32 mouse cellular contexts compared by ENCODE assay signal in the genomic region with DNA sequence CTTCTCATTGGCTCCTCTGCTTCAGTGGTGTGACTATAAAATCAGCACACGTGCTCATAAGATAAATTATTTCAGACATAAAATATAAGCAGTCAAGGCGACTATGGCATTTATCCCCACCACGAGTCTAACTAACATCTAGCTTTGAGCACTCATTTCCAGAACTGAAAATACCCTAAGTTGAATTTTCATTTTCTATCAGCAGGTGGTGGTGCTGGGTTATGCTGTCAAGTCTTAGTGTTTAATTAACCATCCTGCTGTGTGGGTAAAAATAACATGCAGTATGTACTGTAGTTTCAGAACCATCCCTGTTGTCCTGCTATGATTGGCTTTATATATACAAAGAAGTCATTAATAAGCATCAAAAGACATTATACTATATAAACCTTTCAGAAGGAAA.
DNase-seq lines count a peak whose midpoint lies in the region; ATAC-seq and TF ChIP-seq lines count a peak whose summit lies in the region.
"Had no signal": no experiment of that assay in that cellular context is flagged by ENCODE, and none has a peak within 500 bp of the region (broad histone marks: within the 10 kb centered on the region; RNA-seq: fewer than 3 reads in every experiment).

No protein-coding gene starts in this region.

- no peaks in the 10 kb centered on the region for H3K36me3 ChIP-seq in forebrain, embryonic 14.5 days (ENCODE audit: control insufficient read depth, insufficient read depth, low read length)
- H3K36me3 ChIP-seq in forebrain, embryonic 13.5 days (ENCODE audit: poor library complexity, severe bottlenecking): no peaks in the 10 kb centered on the region
- no peaks in the 10 kb centered on the region for H3K36me3 ChIP-seq in intestine, postnatal 0 days (ENCODE audit: control insufficient read depth, insufficient read depth)
- no peaks in the 10 kb centered on the region for H3K36me3 ChIP-seq in intestine, embryonic 16.5 days (ENCODE audit: control insufficient read depth, insufficient read depth, low read length)
- H3K36me3 ChIP-seq in lung, embryonic 14.5 days (ENCODE audit: insufficient read depth): no peaks in the 10 kb centered on the region
- H3K36me3 ChIP-seq: heart, embryonic 13.5 days; hindbrain, embryonic 12.5 days; kidney, embryonic 15.5 days; liver, embryonic 12.5 days; midbrain, embryonic 10.5 days; neural tube, embryonic 12.5 days had no signal

- ATAC-seq in forebrain, embryonic 14.5 days: no peak
- no peak for ATAC-seq in forebrain, embryonic 13.5 days
- ATAC-seq in intestine, postnatal 0 days: no peak
- ATAC-seq in intestine, embryonic 16.5 days: no peak
- ATAC-seq in lung, embryonic 14.5 days (ENCODE audit: insufficient read depth): no peak
- ATAC-seq: activated CD4-positive, CD25-positive, alpha-beta regulatory T cell, adult 4 months; liver, embryonic 12.5 days; liver, postnatal 0 days; midbrain, embryonic 16.5 days had no signal

- 85% methylated on average over 3 of the region's 3 CpGs for WGBS in forebrain, embryonic 14.5 days
- 91% methylated on average over 3 of the region's 3 CpGs for WGBS in forebrain, embryonic 13.5 days
- WGBS in intestine, postnatal 0 days: 69% methylated on average over 3 of the region's 3 CpGs
- 60% methylated on average over 3 of the region's 3 CpGs for WGBS in intestine, embryonic 16.5 days
- WGBS in lung, embryonic 14.5 days: 57% methylated on average over 3 of the region's 3 CpGs

- no peaks in the 10 kb centered on the region for H3K27me3 ChIP-seq in forebrain, embryonic 14.5 days (replicated peaks; ENCODE audit: control insufficient read depth, insufficient read depth, low read length)
- H3K27me3 ChIP-seq in forebrain, embryonic 13.5 days: no peaks in the 10 kb centered on the region
- H3K27me3 ChIP-seq in intestine, postnatal 0 days (replicated peaks; ENCODE audit: control insufficient read depth, insufficient read depth, low read length): no peaks in the 10 kb centered on the region
- H3K27me3 ChIP-seq in intestine, embryonic 16.5 days (replicated peaks; ENCODE audit: control insufficient read depth, insufficient read depth, low read length): no peaks in the 10 kb centered on the region
- no peaks in the 10 kb centered on the region for H3K27me3 ChIP-seq in lung, embryonic 14.5 days (ENCODE audit: insufficient read depth, low read length)
- H3K27me3 ChIP-seq: heart, embryonic 13.5 days; hindbrain, embryonic 12.5 days; kidney, embryonic 15.5 days; liver, embryonic 12.5 days; neural tube, embryonic 12.5 days had no signal

- H3K4me1 ChIP-seq in forebrain, embryonic 14.5 days (ENCODE audit: control insufficient read depth, insufficient read depth, low read length): no peaks in the 10 kb centered on the region
- no peaks in the 10 kb centered on the region for H3K4me1 ChIP-seq in forebrain, embryonic 13.5 days
- no peaks in the 10 kb centered on the region for H3K4me1 ChIP-seq in intestine, postnatal 0 days (replicated peaks; ENCODE audit: control insufficient read depth, insufficient read depth, low read length)
- no peaks in the 10 kb centered on the region for H3K4me1 ChIP-seq in intestine, embryonic 16.5 days (ENCODE audit: control insufficient read depth, insufficient read depth, low read length)
- H3K4me1 ChIP-seq in lung, embryonic 14.5 days (ENCODE audit: insufficient read depth): no peaks in the 10 kb centered on the region
- H3K4me1 ChIP-seq: heart, embryonic 13.5 days; hindbrain, embryonic 12.5 days; kidney, embryonic 15.5 days; liver, embryonic 12.5 days; midbrain, embryonic 10.5 days; neural tube, embryonic 12.5 days had no signal

- DNase-seq in forebrain, embryonic 14.5 days (ENCODE audit: low spot score): peak; percentile 22
- DNase-seq in lung, embryonic 14.5 days: peak; percentile 21
- no peak for DNase-seq in lung, postnatal 25 days (ENCODE audit: low spot score)
- peak; percentile 33 for DNase-seq in brain, adult 2 months (ENCODE audit: low read depth, low spot score)
- DNase-seq in kidney, adult 8-10 months: no peak
- DNase-seq: adrenal gland, adult 2 months; cerebellum, adult 11-12 months; gastrocnemius, postnatal 36 days; heart, adult 18-20 months; heart, postnatal 14 days; kidney, adult 11 months; kidney, postnatal 36 days; left cerebral cortex, postnatal 4 days; liver, postnatal 0 days; lung, postnatal 10 days; right cerebral cortex, adult 18-20 months; right cerebral cortex, postnatal 4 days; thymus, adult 2 months; thymus, postnatal 36 days had no signal

- peak; percentile 40 for TF ChIP-seq CTCF in intestine, postnatal 0 days (IDR thresholded peaks at IDR 0.05; ENCODE audit: low read depth)
- peak; percentile 18; the same call in 1 of the 2 replicates for TF ChIP-seq CTCF in lung, embryonic 14.5 days (IDR thresholded peaks at IDR 0.05; ENCODE audit: low read depth)

- H3K9me3 ChIP-seq in forebrain, embryonic 14.5 days (replicated peaks; ENCODE audit: control insufficient read depth, low read length): no peaks in the 10 kb centered on the region
- H3K9me3 ChIP-seq in forebrain, embryonic 13.5 days (replicated peaks): no peaks in the 10 kb centered on the region
- H3K9me3 ChIP-seq in intestine, postnatal 0 days (ENCODE audit: control insufficient read depth): no peaks in the 10 kb centered on the region
- no peaks in the 10 kb centered on the region for H3K9me3 ChIP-seq in intestine, embryonic 16.5 days (ENCODE audit: control insufficient read depth, low read length)
- no peaks in the 10 kb centered on the region for H3K9me3 ChIP-seq in lung, embryonic 14.5 days (ENCODE audit: low read depth, low read length)
- H3K9me3 ChIP-seq: heart, embryonic 13.5 days; hindbrain, embryonic 12.5 days; kidney, embryonic 15.5 days; liver, embryonic 12.5 days; midbrain, embryonic 10.5 days; neural tube, embryonic 12.5 days had no signal

- no peak overlapping the region for H3K4me2 ChIP-seq in forebrain, embryonic 14.5 days (ENCODE audit: low read length)
- H3K4me2 ChIP-seq in forebrain, embryonic 13.5 days: no peak overlapping the region
- H3K4me2 ChIP-seq in intestine, postnatal 0 days (replicated peaks; ENCODE audit: low read depth): no peak overlapping the region
- no peak overlapping the region for H3K4me2 ChIP-seq in intestine, embryonic 16.5 days (ENCODE audit: low read depth, low read length)
- no peak overlapping the region for H3K4me2 ChIP-seq in lung, embryonic 14.5 days
- H3K4me2 ChIP-seq: heart, embryonic 13.5 days; hindbrain, embryonic 12.5 days; kidney, embryonic 15.5 days; liver, embryonic 12.5 days; neural tube, embryonic 12.5 days had no signal

- H3K4me3 ChIP-seq in forebrain, embryonic 14.5 days (ENCODE audit: low read depth, low read length): no peak overlapping the region
- no peak overlapping the region for H3K4me3 ChIP-seq in forebrain, embryonic 13.5 days
- H3K4me3 ChIP-seq in intestine, postnatal 0 days (ENCODE audit: low read depth, low read length): no peak overlapping the region
- no peak overlapping the region for H3K4me3 ChIP-seq in intestine, embryonic 16.5 days (ENCODE audit: low read length)
- H3K4me3 ChIP-seq in lung, embryonic 14.5 days (ENCODE audit: low read depth, low read length): no peak overlapping the region
- H3K4me3 ChIP-seq: erythroblast, embryonic 14.5 days; heart, embryonic 13.5 days; hindbrain, embryonic 12.5 days; kidney, embryonic 15.5 days; liver, embryonic 12.5 days; midbrain, embryonic 10.5 days; myocyte; neural tube, embryonic 12.5 days had no signal

- H3K27ac ChIP-seq in forebrain, embryonic 14.5 days (ENCODE audit: low read depth, low read length): no peak overlapping the region
- H3K27ac ChIP-seq in forebrain, embryonic 13.5 days: no peak overlapping the region
- no peak overlapping the region for H3K27ac ChIP-seq in intestine, postnatal 0 days (ENCODE audit: low read depth, low read length)
- no peak overlapping the region for H3K27ac ChIP-seq in intestine, embryonic 16.5 days (ENCODE audit: low read length)
- H3K27ac ChIP-seq in lung, embryonic 14.5 days (ENCODE audit: low read depth): no peak overlapping the region
- H3K27ac ChIP-seq: heart, embryonic 13.5 days; hindbrain, embryonic 12.5 days; kidney, embryonic 15.5 days; liver, embryonic 12.5 days; midbrain, embryonic 10.5 days; neural tube, embryonic 12.5 days had no signal

- H3K9ac ChIP-seq in forebrain, embryonic 14.5 days (ENCODE audit: low read length): no peak overlapping the region
- no peak overlapping the region for H3K9ac ChIP-seq in forebrain, embryonic 13.5 days
- no peak overlapping the region for H3K9ac ChIP-seq in intestine, postnatal 0 days (ENCODE audit: low read depth, low read length)
- H3K9ac ChIP-seq in intestine, embryonic 16.5 days (ENCODE audit: low read depth, low read length): no peak overlapping the region
- H3K9ac ChIP-seq in lung, embryonic 14.5 days: no peak overlapping the region
- H3K9ac ChIP-seq: heart, embryonic 13.5 days; hindbrain, embryonic 12.5 days; kidney, embryonic 15.5 days; liver, embryonic 12.5 days; liver, postnatal 0 days; neural tube, embryonic 12.5 days had no signal

Comparison
In these comparisons a context has a peak if more than half of its experiments do, and no peak if none do; other contexts are left out.
1. DNase-seq: peak in forebrain, embryonic 14.5 days (single experiment), lung, embryonic 14.5 days (single experiment) and brain, adult 2 months (single experiment); none in lung, postnatal 25 days (single experiment) and kidney, adult 8-10 months (0 of 2).